Mouse (Mus musculus): ENCODE measurements around the gene Adgrv1. TPM values are rescaled to one million over a fixed set of nuclear protein-coding genes. Genes with fewer than 3 reads are reported as not detected.

Adgrv1 gene
- total RNA-seq, 2 experiments from 2014 or later = 2.9 to 3.2 TPM

Small RNA genes lying within 50 kb of the gene (microRNA-seq; reads per million reads assigned to microRNA genes)
- 0 reads per million in 2 experiments for gene Gm25241

Other genes starting within 250 kb of the Adgrv1 start
- 10 to 100 TPM; 10.2 to 14.6 TPM for gene Lysmd3, start 24.5 kb upstream of the Adgrv1 start, total RNA-seq (2021)
- gene Polr3g, start 77.9 kb upstream of the Adgrv1 start, total RNA-seq (2021) = 1 to 10 TPM; 3.7 to 6.5 TPM
- 10 to 100 TPM; 20.2 to 23.1 TPM for gene Mblac2, start 78.2 kb upstream of the Adgrv1 start, total RNA-seq (2021)
- 100 to 1,000 TPM; 103 to 104 TPM for gene Cetn3, start 149.9 kb upstream of the Adgrv1 start, total RNA-seq (2021)